ENCODE assay signal across 8 mouse cellular contexts in the genomic region with DNA sequence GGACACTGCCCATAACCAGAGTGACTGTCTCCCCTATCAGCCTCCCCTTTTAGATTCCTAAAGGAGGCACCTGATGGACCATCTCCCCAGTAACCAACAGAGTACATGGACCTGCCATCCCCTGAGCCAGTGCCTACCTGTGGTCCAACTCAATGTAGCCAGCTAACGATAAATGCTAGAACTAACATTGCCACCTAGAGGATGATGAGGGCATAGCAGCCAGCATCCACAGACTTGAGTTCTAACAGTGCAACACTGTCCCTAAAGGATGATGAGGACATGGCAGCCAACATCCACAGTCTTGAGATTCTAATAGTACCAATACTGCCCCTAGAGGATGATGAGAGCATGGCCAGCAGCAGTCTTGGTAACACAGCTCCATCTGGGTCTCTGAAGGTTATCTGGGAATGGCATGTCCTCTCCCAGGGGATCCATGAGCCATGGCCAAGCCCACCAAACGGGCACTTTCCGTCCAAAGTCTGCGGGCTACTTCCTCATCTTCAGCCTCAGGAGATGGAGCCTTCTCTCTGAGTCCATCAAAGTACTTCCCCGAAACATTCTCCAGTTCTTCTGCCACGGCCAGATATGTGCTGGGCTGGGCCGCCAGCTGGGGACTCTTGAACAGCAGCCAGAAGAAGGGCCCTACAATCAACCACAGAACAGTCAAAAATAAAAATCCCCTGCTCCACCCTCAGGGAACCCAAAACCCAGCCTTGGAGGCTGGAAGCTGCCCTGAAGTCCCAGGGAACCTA. TPM values are rescaled to one million over a fixed set of nuclear protein-coding genes. Genes with fewer than 3 reads are reported as not detected.
DNase-seq lines count a peak whose midpoint lies in the region; ATAC-seq lines count a peak whose summit lies in the region.

No protein-coding gene starts in this region.

- H3K36me3 ChIP-seq in hindbrain, embryonic 15.5 days: peaks cover 65% of the 10 kb centered on the region

- H3K27ac ChIP-seq in hindbrain, embryonic 15.5 days (replicated peaks): no peak overlapping the region

- no peak overlapping the region for H3K4me3 ChIP-seq in hindbrain, embryonic 15.5 days

- WGBS in hindbrain, embryonic 15.5 days: 71% methylated on average over 7 of the region's 7 CpGs

- no peak overlapping the region for H3K9ac ChIP-seq in hindbrain, embryonic 15.5 days

- no peaks in the 10 kb centered on the region for H3K4me1 ChIP-seq in hindbrain, embryonic 15.5 days (replicated peaks)

- peak; percentile 94 for ATAC-seq in hindbrain, embryonic 15.5 days (ENCODE audit: low FRiP score, low read depth)

- H3K27me3 ChIP-seq in hindbrain, embryonic 15.5 days: no peaks in the 10 kb centered on the region

- no peaks in the 10 kb centered on the region for H3K9me3 ChIP-seq in hindbrain, embryonic 15.5 days

- peak; percentile 70 for DNase-seq in WW6 (ENCODE audit: low read depth, low spot score)
- DNase-seq in cerebellum, postnatal 4 days (ENCODE audit: low spot score in 2 of 2): peak; percentile 71 to 88
- peak; percentile 89 for DNase-seq in gastrocnemius, adult 18-20 months (ENCODE audit: low spot score)
- peak; percentile 77 to 78 for DNase-seq in layer of hippocampus, postnatal 36 days
- DNase-seq in lung, postnatal 25 days (ENCODE audit: low spot score): peak; percentile 93
- DNase-seq in retina, postnatal 7 days (ENCODE audit: low read depth, low spot score): peak; percentile 94
- DNase-seq in urinary bladder, adult 18-20 months (ENCODE audit: low spot score in 2 of 2): peak; percentile 57 to 76

- no peak overlapping the region for H3K4me2 ChIP-seq in hindbrain, embryonic 15.5 days

RNA-seq across cellular contexts. Expression of a gene that starts 18.1 kb away (rescaled TPM):
- total RNA-seq in gastrocnemius, adult 18-20 months (2021): 10 to 100 TPM; 12.6 to 15.4 TPM
- polyA plus RNA-seq in hindbrain, embryonic 15.5 days (2015; fragmentation: Nextera tagmentation; extraction: Ambion mirVana): 42.6 and 43.4 TPM in 2 replicates
- total RNA-seq in layer of hippocampus, postnatal 36 days (2021): 10 to 100 TPM; 26.6 to 27.8 TPM

RNA-seq across cellular contexts. Expression of a gene that starts 29.8 kb away (rescaled TPM):
- total RNA-seq in gastrocnemius, adult 18-20 months (2021): not detected
- polyA plus RNA-seq in hindbrain, embryonic 15.5 days (2015; fragmentation: Nextera tagmentation; extraction: Ambion mirVana): 0.10 TPM in 1 of 2 replicates, not detected in the other
- total RNA-seq in layer of hippocampus, postnatal 36 days (2021): not detected

RNA-seq across cellular contexts. Expression of a gene that starts 33.1 kb away (rescaled TPM):
- total RNA-seq in gastrocnemius, adult 18-20 months (2021): 1 to 10 TPM; 1.9 to 3.5 TPM
- polyA plus RNA-seq in hindbrain, embryonic 15.5 days (2015; fragmentation: Nextera tagmentation; extraction: Ambion mirVana): 13.9 and 15.4 TPM in 2 replicates
- total RNA-seq in layer of hippocampus, postnatal 36 days (2021): 1 to 10 TPM; 4.3 to 5.4 TPM
